Mouse (Mus musculus) neural tube, embryonic 11.5 days (tissue): Measurements from ENCODE around the gene Cep57l1. TPM values are rescaled to one million over a fixed set of nuclear protein-coding genes. Genes with fewer than 3 reads are reported as not detected.

ENCODE experiments used
- ATAC-seq: fragments of 200-750 bp; cut with Nextera tagmentation; 2 replicates; pipeline ENCODE4 v1.8.0; 2017; ENCODE audit warnings: moderate number of reproducible peaks, mild to moderate bottlenecking, moderate TSS enrichment, moderate library complexity; ENCODE audit not compliant: insufficient read depth, low FRiP score, low TSS enrichment
- DNase-seq: peaks from one replicate; pipeline ENCODE4 v3.0.0-alpha.2; 2015; ENCODE audit warnings: low spot score
- H3K27ac ChIP-seq: fragments of 300-500 bp; sonication (generic); 2 replicates; pipeline ENCODE4 v1.5.1; 2014; ENCODE audit warnings: low read depth, mild to moderate bottlenecking, low read length
- H3K27me3 ChIP-seq: fragments of 300-500 bp; sonication (generic); 2 replicates; pipeline ENCODE4 v1.6.1; 2014; ENCODE audit warnings: mild to moderate bottlenecking, low read length, mixed read lengths; ENCODE audit not compliant: control insufficient read depth, insufficient read depth
- H3K36me3 ChIP-seq: fragments of 300-500 bp; sonication (generic); 2 replicates; pipeline ENCODE4 v1.6.1; 2014; ENCODE audit warnings: mild to moderate bottlenecking, low read length, moderate library complexity, mixed read lengths; ENCODE audit not compliant: control insufficient read depth, insufficient read depth
- H3K4me1 ChIP-seq: fragments of 300-500 bp; sonication (generic); 2 replicates; pipeline ENCODE4 v1.6.1; 2014; ENCODE audit warnings: low read length, mixed read lengths; ENCODE audit not compliant: control insufficient read depth, insufficient read depth
- H3K4me2 ChIP-seq: fragments of 300-500 bp; sonication (generic); 2 replicates; pipeline ENCODE4 v1.6.1; 2014; ENCODE audit warnings: low read depth, mild to moderate bottlenecking, moderate library complexity
- H3K4me3 ChIP-seq: fragments of 300-500 bp; sonication (generic); 2 replicates; pipeline ENCODE4 v1.5.1; 2014; ENCODE audit warnings: low read depth, low read length
- H3K9ac ChIP-seq: fragments of 300-500 bp; sonication (generic); 2 replicates; pipeline ENCODE4 v1.6.1; 2014; ENCODE audit warnings: mild to moderate bottlenecking, low read length
- H3K9me3 ChIP-seq: fragments of 300-500 bp; sonication (generic); 2 replicates; pipeline ENCODE4 v1.6.1; 2016; ENCODE audit warnings: low read length; ENCODE audit not compliant: control insufficient read depth
- WGBS: fragments of 180-500 bp; shearing (Covaris S2); extraction: QIAGEN DNeasy Blood & Tissue Kit; methylation state at CpG from one replicate; pipeline ENCODE4 v1.1.7; 2014; 5-methylcytosine and 5-hydroxymethylcytosine counted together
- polyA plus RNA-seq: library from polyadenylated mRNA; unstranded; fragments of >200 nt; fragmentation: Nextera tagmentation; extraction: Ambion mirVana; gene quantifications from 2 replicates; pipeline ENCODE4 v1.2.1, GENCODE M21; 2014

Cep57l1 gene
- polyA plus RNA-seq, 1 experiment from 2014 or later: 19.1 TPM

- Histone ChIP-seq H3K9me3 (no peaks in the 10 kb centered on the region), H3K9ac (peak overlapping the region; percentile 61), H3K4me3 (peak overlapping the region; percentile 34), H3K4me2 (peak overlapping the region; percentile 62), H3K27ac (no peak overlapping the region), H3K4me1 (no peaks in the 10 kb centered on the region), H3K36me3 (no peaks in the 10 kb centered on the region), H3K27me3 (no peaks in the 10 kb centered on the region)
- 23% methylated on average over 24 of the region's 24 CpGs for WGBS
- ATAC-seq (no peak), DNase-seq (peak; percentile 72)
These were observed 119.5 kb downstream of the Cep57l1 start for GRCm38 (mm10) chr10:41689941-41690887.

GRCm38 (mm10) chr10:41684548-41684996 lies 125.1 kb downstream of the Cep57l1 start:
- WGBS: 7% methylated on average over 21 of the region's 21 CpGs
- no peaks in the 10 kb centered on the region for H3K9me3 ChIP-seq
- 0 out of 2 replicates have a peak overlapping the region, but pooled peaks have one; percentile 11 for H3K9ac ChIP-seq
- no peak for ATAC-seq
- no peaks in the 10 kb centered on the region for H3K36me3 ChIP-seq
- H3K4me1 ChIP-seq: no peaks in the 10 kb centered on the region
- H3K27me3 ChIP-seq: no peaks in the 10 kb centered on the region
- no peak overlapping the region for H3K4me3 ChIP-seq
- DNase-seq: peak; percentile 27
- H3K4me2 ChIP-seq: peak overlapping the region; percentile 33
- H3K27ac ChIP-seq: no peak overlapping the region

GRCm38 (mm10) chr10:41682546-41683393 lies 126.9 kb downstream of the Cep57l1 start:
- H3K4me3 ChIP-seq: no peak overlapping the region
- WGBS: 45% methylated on average over 16 of the region's 16 CpGs
- H3K27me3 ChIP-seq: no peaks in the 10 kb centered on the region
- no peak overlapping the region for H3K9ac ChIP-seq
- no peaks in the 10 kb centered on the region for H3K36me3 ChIP-seq
- no peaks in the 10 kb centered on the region for H3K4me1 ChIP-seq
- no peak overlapping the region for H3K27ac ChIP-seq
- H3K4me2 ChIP-seq: no peak overlapping the region
- DNase-seq (peak; percentile 78), ATAC-seq (peak; percentile 23)
- H3K9me3 ChIP-seq: no peaks in the 10 kb centered on the region

- Histone ChIP-seq H3K4me3 (no peak overlapping the region), H3K27me3 (no peaks in the 10 kb centered on the region), H3K36me3 (no peaks in the 10 kb centered on the region), H3K4me2 (no peak overlapping the region), H3K9ac (no peak overlapping the region), H3K27ac (no peak overlapping the region), H3K9me3 (no peaks in the 10 kb centered on the region), H3K4me1 (no peaks in the 10 kb centered on the region)
- DNase-seq (peak; percentile 74), ATAC-seq (peak; percentile 53; the same call in 1 of the 2 replicates)
- WGBS: 29% methylated on average over 18 of the region's 18 CpGs
These were observed 130.8 kb downstream of the Cep57l1 start for GRCm38 (mm10) chr10:41678746-41679360.

- no peak for ATAC-seq
- H3K27me3 ChIP-seq: no peaks in the 10 kb centered on the region
- no peaks in the 10 kb centered on the region for H3K4me1 ChIP-seq
- no peak overlapping the region for H3K4me2 ChIP-seq
- no peak overlapping the region for H3K9ac ChIP-seq
- H3K9me3 ChIP-seq: no peaks in the 10 kb centered on the region
- 67% methylated on average over 8 of the region's 8 CpGs for WGBS
- no peak overlapping the region for H3K27ac ChIP-seq
- no peaks in the 10 kb centered on the region for H3K36me3 ChIP-seq
- DNase-seq: no peak
- H3K4me3 ChIP-seq: no peak overlapping the region
These were observed 132.3 kb downstream of the Cep57l1 start for GRCm38 (mm10) chr10:41677396-41677795.

GRCm38 (mm10) chr10:41676661-41677061 lies 133.0 kb downstream of the Cep57l1 start:
- no peak for ATAC-seq
- no peaks in the 10 kb centered on the region for H3K27me3 ChIP-seq
- H3K27ac ChIP-seq: no peak overlapping the region
- no peaks in the 10 kb centered on the region for H3K4me1 ChIP-seq
- H3K4me2 ChIP-seq: no peak overlapping the region
- H3K36me3 ChIP-seq: no peaks in the 10 kb centered on the region
- WGBS: 86% methylated on average over 6 of the region's 6 CpGs
- H3K9ac ChIP-seq: no peak overlapping the region
- no peaks in the 10 kb centered on the region for H3K9me3 ChIP-seq
- no peak overlapping the region for H3K4me3 ChIP-seq
- DNase-seq: no peak

- Histone ChIP-seq H3K27ac (no peak overlapping the region), H3K9ac (no peak overlapping the region), H3K9me3 (no peaks in the 10 kb centered on the region), H3K4me3 (no peak overlapping the region), H3K4me2 (no peak overlapping the region), H3K36me3 (no peaks in the 10 kb centered on the region), H3K4me1 (no peaks in the 10 kb centered on the region), H3K27me3 (no peaks in the 10 kb centered on the region)
- WGBS: 84% methylated on average over 6 of the region's 6 CpGs
- DNase-seq: no peak
- no peak for ATAC-seq
These were observed 133.7 kb downstream of the Cep57l1 start for GRCm38 (mm10) chr10:41675842-41676571.

- Histone ChIP-seq H3K9ac (no peak overlapping the region), H3K9me3 (no peaks in the 10 kb centered on the region), H3K4me2 (no peak overlapping the region), H3K4me3 (no peak overlapping the region), H3K27ac (no peak overlapping the region), H3K36me3 (no peaks in the 10 kb centered on the region), H3K27me3 (no peaks in the 10 kb centered on the region), H3K4me1 (no peaks in the 10 kb centered on the region)
- DNase-seq (no peak), ATAC-seq (no peak)
- 76% methylated on average over 6 of the region's 6 CpGs for WGBS
These were observed 134.4 kb downstream of the Cep57l1 start for GRCm38 (mm10) chr10:41675243-41675642.
